Mouse (Mus musculus): Measurements from ENCODE around the gene Ctps. TPM values are rescaled to one million over a fixed set of nuclear protein-coding genes. Genes with fewer than 3 reads are reported as not detected.

Ctps gene
- polyA plus RNA-seq (2014; fragmentation: Illumina TruSeq; extraction: RNeasy Lipid Tissue Mini Kit (QIAGEN cat#74804)) = 63.4 TPM

DNA sequence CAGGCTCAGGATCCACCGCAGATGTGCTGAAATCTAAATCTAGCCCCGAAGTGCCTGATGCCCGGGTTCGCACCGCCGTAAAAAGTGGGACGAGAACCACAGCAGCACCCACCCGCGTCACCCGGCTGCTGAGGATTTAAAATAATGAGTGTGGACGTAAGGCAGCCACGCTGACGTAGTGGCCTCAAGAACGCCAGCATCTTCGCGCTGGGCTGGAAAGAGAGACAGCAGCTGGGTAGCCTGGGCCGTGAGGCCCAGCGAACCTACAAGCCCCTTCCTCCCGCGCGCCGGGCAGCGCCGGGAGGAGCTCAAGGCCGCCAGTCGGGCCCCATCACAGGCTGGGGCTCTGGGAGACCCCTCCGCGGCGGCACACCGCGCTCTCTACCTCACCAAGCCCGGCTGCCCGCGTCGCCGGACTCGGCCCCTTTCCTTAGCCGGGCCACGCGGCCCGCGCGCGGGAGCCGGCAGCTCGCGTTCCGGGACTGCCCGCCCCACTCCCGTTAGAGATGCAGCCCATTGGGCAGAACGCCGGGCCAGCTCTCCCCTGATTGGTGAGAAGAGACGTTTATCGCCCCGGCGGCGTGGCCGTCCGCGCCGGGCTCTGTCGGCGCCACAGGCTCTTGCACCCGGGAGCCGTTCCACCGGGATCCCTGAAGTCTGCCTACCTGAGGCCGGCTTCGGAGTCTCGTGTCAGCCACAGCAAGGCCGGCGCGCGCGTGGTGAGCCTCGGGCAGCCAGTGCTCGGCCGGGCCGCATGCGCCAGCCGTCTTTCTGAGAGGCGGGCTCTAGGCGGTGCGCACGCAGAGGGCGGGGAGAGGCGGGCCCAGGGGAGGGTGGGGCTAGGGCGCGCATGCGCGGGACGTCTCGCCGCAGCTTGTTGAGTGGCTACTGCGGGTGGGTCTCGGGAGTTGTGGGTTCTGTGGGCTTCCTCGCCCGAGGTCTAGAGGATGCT, at the start of gene Ctps:
TSS of gene Ctps (minus strand) at position 791 of the 952 bp plus-strand sequence.

DNA sequence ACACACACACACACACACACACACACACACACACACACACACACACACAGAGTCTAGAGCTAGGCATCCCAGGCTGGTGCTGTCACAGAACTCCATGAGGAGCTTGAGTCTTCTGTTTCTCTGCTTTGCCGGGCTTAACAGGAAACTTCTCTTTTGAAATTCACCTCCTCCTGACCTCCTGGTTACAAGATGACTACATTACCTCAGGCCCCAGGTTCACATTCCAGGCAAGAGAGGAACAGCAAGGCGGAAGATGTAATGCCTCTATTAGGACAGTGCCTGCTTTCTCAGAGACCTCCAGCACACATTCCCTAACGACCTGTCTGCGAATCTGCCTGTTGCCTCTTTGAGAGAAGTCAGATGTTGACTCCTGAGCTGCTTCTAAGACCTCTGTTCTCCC, 18.4 kb upstream of the Ctps start, which contains the start of gene Gm8439:
TSS of gene Gm8439 (plus strand) at position 301 of the 400 bp plus-strand sequence.

DNA sequence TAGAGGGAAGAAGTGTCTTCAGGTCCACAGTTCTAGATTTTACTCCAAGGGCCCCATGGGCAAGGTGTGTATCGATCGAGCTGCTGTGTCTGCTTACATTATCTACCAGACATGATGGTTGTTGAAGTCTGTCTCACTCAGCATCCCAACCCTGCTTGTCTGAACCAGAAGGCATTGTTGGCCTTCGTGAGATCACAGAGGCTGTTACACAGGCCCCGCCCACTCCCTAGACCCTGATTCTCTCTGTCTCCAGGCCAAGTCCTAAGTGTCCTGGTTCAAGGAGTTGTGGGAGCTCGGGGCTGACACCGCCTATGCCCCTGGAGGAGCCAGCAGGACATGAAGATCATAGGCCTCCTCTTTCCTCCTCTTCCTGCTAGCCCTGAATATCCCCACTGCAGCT, 38.1 kb downstream of the Ctps start, which contains the start of gene Slfnl1:
TSS of gene Slfnl1 (plus strand) at position 246 of the 400 bp plus-strand sequence.

Other genes starting within 250 kb of the Ctps start
- 21.2 TPM for gene Scmh1, start 165.0 kb downstream of the Ctps start, polyA plus RNA-seq (2014; fragmentation: Illumina TruSeq; extraction: RNeasy Lipid Tissue Mini Kit (QIAGEN cat#74804))
- gene Slfnl1, start 38.0 kb downstream of the Ctps start, polyA plus RNA-seq (2014; fragmentation: Illumina TruSeq; extraction: RNeasy Lipid Tissue Mini Kit (QIAGEN cat#74804)) = not detected
- gene Gm8439, start 18.5 kb upstream of the Ctps start, polyA plus RNA-seq (2014; fragmentation: Illumina TruSeq; extraction: RNeasy Lipid Tissue Mini Kit (QIAGEN cat#74804)) = not detected
- not detected for gene Cited4, start 96.3 kb upstream of the Ctps start, polyA plus RNA-seq (2014; fragmentation: Illumina TruSeq; extraction: RNeasy Lipid Tissue Mini Kit (QIAGEN cat#74804))
- not detected for gene Kcnq4, start 178.3 kb upstream of the Ctps start, polyA plus RNA-seq (2014; fragmentation: Illumina TruSeq; extraction: RNeasy Lipid Tissue Mini Kit (QIAGEN cat#74804))